ENCODE assay signal across 15 mouse cellular contexts in genomic region chr15:27992596-27992995, GRCm38 (mm10). TPM values are rescaled to one million over a fixed set of nuclear protein-coding genes. Genes with fewer than 3 reads are reported as not detected.
DNase-seq lines count a peak whose midpoint lies in the region; ATAC-seq and TF ChIP-seq lines count a peak whose summit lies in the region.
"Had no signal": no experiment of that assay in that cellular context is flagged by ENCODE, and none has a peak within 500 bp of the region (broad histone marks: within the 10 kb centered on the region; RNA-seq: fewer than 3 reads in every experiment).

No protein-coding gene starts in this region.

- no peaks in the 10 kb centered on the region for H3K36me3 ChIP-seq in heart, postnatal 0 days (replicated peaks; ENCODE audit: control insufficient read depth, insufficient read depth, low read length)
- peaks cover 6% of the 10 kb centered on the region; the same call in 1 of the 2 replicates for H3K36me3 ChIP-seq in lung, embryonic 14.5 days (ENCODE audit: insufficient read depth)
- H3K36me3 ChIP-seq in intestine, postnatal 0 days (ENCODE audit: control insufficient read depth, insufficient read depth), result no peaks in the 10 kb centered on the region
- H3K36me3 ChIP-seq in stomach, postnatal 0 days (ENCODE audit: control insufficient read depth, insufficient read depth, low read length), result no peaks in the 10 kb centered on the region
- peaks cover 4% of the 10 kb centered on the region; the same call in 1 of the 2 replicates for H3K36me3 ChIP-seq in midbrain, embryonic 13.5 days
- H3K36me3 ChIP-seq: neural tube, embryonic 12.5 days had no signal

- H3K9ac ChIP-seq in heart, postnatal 0 days (replicated peaks; ENCODE audit: low read depth, low read length), result no peak overlapping the region
- H3K9ac ChIP-seq in lung, embryonic 14.5 days, result no peak overlapping the region
- no peak overlapping the region for H3K9ac ChIP-seq in intestine, postnatal 0 days (ENCODE audit: low read depth, low read length)
- H3K9ac ChIP-seq in stomach, postnatal 0 days (ENCODE audit: low read length), result no peak overlapping the region
- H3K9ac ChIP-seq in midbrain, embryonic 13.5 days (replicated peaks), result no peak overlapping the region
- H3K9ac ChIP-seq: limb, embryonic 12.5 days; neural tube, embryonic 12.5 days had no signal

- no peaks in the 10 kb centered on the region for H3K9me3 ChIP-seq in heart, postnatal 0 days (replicated peaks; ENCODE audit: control insufficient read depth, low read length)
- H3K9me3 ChIP-seq in lung, embryonic 14.5 days (ENCODE audit: low read depth, low read length), result no peaks in the 10 kb centered on the region
- H3K9me3 ChIP-seq in intestine, postnatal 0 days (ENCODE audit: control insufficient read depth), result no peaks in the 10 kb centered on the region
- H3K9me3 ChIP-seq in stomach, postnatal 0 days (ENCODE audit: control insufficient read depth, low read length), result no peaks in the 10 kb centered on the region
- no peaks in the 10 kb centered on the region for H3K9me3 ChIP-seq in midbrain, embryonic 13.5 days
- H3K9me3 ChIP-seq: limb, embryonic 12.5 days; neural tube, embryonic 12.5 days had no signal

- DNase-seq in heart, postnatal 0 days (ENCODE audit: low spot score), result no peak
- no peak for DNase-seq in heart, adult 9 months (ENCODE audit: low spot score in 2 of 2)
- no peak for DNase-seq in lung, embryonic 14.5 days
- no peak for DNase-seq in lung, adult 2 months
- DNase-seq in stomach, postnatal 0 days (ENCODE audit: low spot score), result no peak
- DNase-seq: cerebellum, adult 18-20 months; gastrocnemius, postnatal 14 days had no signal

- no peak overlapping the region for H3K4me2 ChIP-seq in heart, postnatal 0 days (ENCODE audit: low read depth, low read length)
- H3K4me2 ChIP-seq in lung, embryonic 14.5 days, result no peak overlapping the region
- no peak overlapping the region for H3K4me2 ChIP-seq in intestine, postnatal 0 days (replicated peaks; ENCODE audit: low read depth)
- H3K4me2 ChIP-seq in stomach, postnatal 0 days (replicated peaks; ENCODE audit: low read depth), result no peak overlapping the region
- H3K4me2 ChIP-seq in midbrain, embryonic 13.5 days (replicated peaks), result no peak overlapping the region
- H3K4me2 ChIP-seq: limb, embryonic 12.5 days; neural tube, embryonic 12.5 days had no signal

- H3K27ac ChIP-seq in heart, postnatal 0 days (ENCODE audit: low read depth), result peak overlapping the region; percentile 4; the same call in 1 of the 2 replicates
- 0 out of 2 replicates have a peak overlapping the region, but pooled peaks have one; percentile 26 for H3K27ac ChIP-seq in lung, embryonic 14.5 days (ENCODE audit: low read depth)
- peak overlapping the region; percentile 80 for H3K27ac ChIP-seq in intestine, postnatal 0 days (ENCODE audit: low read depth, low read length)
- H3K27ac ChIP-seq in stomach, postnatal 0 days (replicated peaks), result peak overlapping the region; percentile 58; the same call in 1 of the 2 replicates
- H3K27ac ChIP-seq in midbrain, embryonic 13.5 days, result no peak overlapping the region
- H3K27ac ChIP-seq: limb, embryonic 12.5 days; neural tube, embryonic 12.5 days had no signal

- WGBS in heart, postnatal 0 days, result 35% methylated on average over 5 of the region's 5 CpGs
- 38% methylated on average over 5 of the region's 5 CpGs for WGBS in lung, embryonic 14.5 days
- WGBS in lung, adult 2 months, result 42% methylated on average over 5 of the region's 5 CpGs
- WGBS in intestine, postnatal 0 days, result 37% methylated on average over 5 of the region's 5 CpGs
- WGBS in stomach, postnatal 0 days, result 44% methylated on average over 5 of the region's 5 CpGs
- WGBS in midbrain, embryonic 13.5 days, result 75% methylated on average over 5 of the region's 5 CpGs

- TF ChIP-seq CTCF in heart, postnatal 0 days (IDR thresholded peaks at IDR 0.05; ENCODE audit: low read depth), result no peak
- no peak for TF ChIP-seq CTCF in lung, embryonic 14.5 days (IDR thresholded peaks at IDR 0.05; ENCODE audit: low read depth)
- TF ChIP-seq CTCF in lung, adult 2 months (IDR thresholded peaks at IDR 0.05; ENCODE audit: insufficient read depth, low read length), result no peak
- no peak for TF ChIP-seq CTCF in intestine, postnatal 0 days (IDR thresholded peaks at IDR 0.05; ENCODE audit: low read depth)
- no peak for TF ChIP-seq CTCF in stomach, postnatal 0 days (IDR thresholded peaks at IDR 0.05; ENCODE audit: low read depth)

- ATAC-seq in heart, postnatal 0 days (ENCODE audit: insufficient read depth, low read depth), result no peak
- no peak for ATAC-seq in lung, embryonic 14.5 days (ENCODE audit: insufficient read depth)
- peak; percentile 72 for ATAC-seq in intestine, postnatal 0 days
- ATAC-seq in stomach, postnatal 0 days (ENCODE audit: low FRiP score, low TSS enrichment), result no peak
- no peak for ATAC-seq in midbrain, embryonic 13.5 days
- ATAC-seq: activated CD4-positive, CD25-positive, alpha-beta regulatory T cell, adult 4 months; forebrain, embryonic 14.5 days; inflammation-experienced regulatory T-cells, adult 6 months; midbrain, embryonic 16.5 days had no signal

- H3K27me3 ChIP-seq in heart, postnatal 0 days (ENCODE audit: control insufficient read depth, insufficient read depth, low read length), result no peaks in the 10 kb centered on the region
- no peaks in the 10 kb centered on the region for H3K27me3 ChIP-seq in lung, embryonic 14.5 days (ENCODE audit: insufficient read depth, low read length)
- H3K27me3 ChIP-seq in intestine, postnatal 0 days (replicated peaks; ENCODE audit: control insufficient read depth, insufficient read depth, low read length), result no peaks in the 10 kb centered on the region
- H3K27me3 ChIP-seq in stomach, postnatal 0 days (ENCODE audit: control insufficient read depth, insufficient read depth, low read length), result no peaks in the 10 kb centered on the region
- no peaks in the 10 kb centered on the region for H3K27me3 ChIP-seq in midbrain, embryonic 13.5 days
- H3K27me3 ChIP-seq: limb, embryonic 12.5 days; neural tube, embryonic 12.5 days had no signal

- no peak for TF ChIP-seq POLR2A in lung, adult 2 months (IDR thresholded peaks at IDR 0.05; ENCODE audit: borderline replicate concordance, extremely low read depth, low read depth, low read length)

- TF ChIP-seq EP300 in heart, postnatal 0 days (IDR thresholded peaks at IDR 0.05; ENCODE audit: low read depth), result no peak
- no peak for TF ChIP-seq EP300 in stomach, postnatal 0 days (optimal IDR thresholded peaks at IDR 0.05)

- H3K4me1 ChIP-seq in heart, postnatal 0 days (ENCODE audit: control insufficient read depth, insufficient read depth), result peaks cover 66% of the 10 kb centered on the region
- peaks cover 20% of the 10 kb centered on the region for H3K4me1 ChIP-seq in lung, embryonic 14.5 days (ENCODE audit: insufficient read depth)
- peaks cover 13% of the 10 kb centered on the region for H3K4me1 ChIP-seq in lung, adult 2 months (ENCODE audit: control insufficient read depth, insufficient read depth, low read length)
- peaks cover 8% of the 10 kb centered on the region; the same call in 1 of the 2 replicates for H3K4me1 ChIP-seq in intestine, postnatal 0 days (replicated peaks; ENCODE audit: control insufficient read depth, insufficient read depth, low read length)
- peaks cover 8% of the 10 kb centered on the region; the same call in 1 of the 2 replicates for H3K4me1 ChIP-seq in stomach, postnatal 0 days (replicated peaks; ENCODE audit: control insufficient read depth, insufficient read depth)
- peaks cover 82% of the 10 kb centered on the region for H3K4me1 ChIP-seq in midbrain, embryonic 13.5 days (replicated peaks)

- H3K4me3 ChIP-seq in heart, postnatal 0 days (ENCODE audit: low read depth, low read length), result no peak overlapping the region
- H3K4me3 ChIP-seq in lung, embryonic 14.5 days (ENCODE audit: low read depth, low read length), result no peak overlapping the region
- H3K4me3 ChIP-seq in lung, adult 2 months (replicated peaks; ENCODE audit: extremely low read depth, low read depth, low read length), result no peak overlapping the region
- no peak overlapping the region for H3K4me3 ChIP-seq in intestine, postnatal 0 days (ENCODE audit: low read depth, low read length)
- no peak overlapping the region for H3K4me3 ChIP-seq in stomach, postnatal 0 days (ENCODE audit: low read depth, low read length)
- H3K4me3 ChIP-seq in midbrain, embryonic 13.5 days (replicated peaks), result no peak overlapping the region
- H3K4me3 ChIP-seq: limb, embryonic 12.5 days; neural tube, embryonic 12.5 days had no signal

RNA-seq across cellular contexts. Expression of gene Trio, which starts 33.1 kb away (rescaled TPM):
- 74.8 and 77.2 TPM in 2 replicates for total RNA-seq in heart, postnatal 0 days (2014; rRNA removed; ENCODE audit: low replicate concordance)
- 10.1 and 11.0 TPM in 2 replicates for polyA plus RNA-seq in heart, postnatal 0 days (2015; fragmentation: Nextera tagmentation; extraction: Ambion mirVana)
- 28.9 and 32.0 TPM in 2 replicates for polyA plus RNA-seq in lung, embryonic 14.5 days (2014; fragmentation: Nextera tagmentation; extraction: Ambion mirVana)
- 39.8 and 47.5 TPM in 2 replicates for polyA plus RNA-seq in lung, adult 2 months (2012; rRNA removed)
- polyA plus RNA-seq in intestine, postnatal 0 days (2015; fragmentation: Nextera tagmentation; extraction: Ambion mirVana), result 10.0 and 11.8 TPM in 2 replicates
- 8.7 and 8.8 TPM in 2 replicates for polyA plus RNA-seq in stomach, postnatal 0 days (2015; fragmentation: Nextera tagmentation; extraction: Ambion mirVana)
- 37.9 and 39.7 TPM in 2 replicates for polyA plus RNA-seq in midbrain, embryonic 13.5 days (2015; fragmentation: Nextera tagmentation; extraction: Ambion mirVana)
